Mouse (Mus musculus) bone marrow, adult 2 months (tissue): ENCODE measurements around the gene Tbc1d4.

Experiments
- CTCF ChIP-seq: fragments of 200-500 bp; IDR thresholded peaks from 2 replicates; pipeline ENCODE4 v1.5.1; 2011; ENCODE audit warnings: low read length, control low read depth; ENCODE audit not compliant: control insufficient read depth, insufficient read depth
- POLR2A ChIP-seq: fragments of 200-500 bp; IDR thresholded peaks from 2 replicates; pipeline ENCODE4 v1.6.1; 2011; ENCODE audit warnings: low read depth, mild to moderate bottlenecking, control low read depth, low read length, borderline replicate concordance; ENCODE audit not compliant: control insufficient read depth

- TF ChIP-seq CTCF (no peak), POLR2A (no peak)
Observed at GRCm38 (mm10) chr14:101594001-101594400, 15.0 kb downstream of the Tbc1d4 start.
